Mouse (Mus musculus) cerebellum, adult 9-11 months (tissue): Measurements from ENCODE around the gene Hagh.

Source experiments
- DNase-seq: peaks from one replicate; pipeline ENCODE4 v3.0.0; 2022

Hagh gene

GRCm38 (mm10) chr17:24850773-24851127 lies 10.8 kb downstream of the Hagh start:
- no peak for DNase-seq

DNA sequence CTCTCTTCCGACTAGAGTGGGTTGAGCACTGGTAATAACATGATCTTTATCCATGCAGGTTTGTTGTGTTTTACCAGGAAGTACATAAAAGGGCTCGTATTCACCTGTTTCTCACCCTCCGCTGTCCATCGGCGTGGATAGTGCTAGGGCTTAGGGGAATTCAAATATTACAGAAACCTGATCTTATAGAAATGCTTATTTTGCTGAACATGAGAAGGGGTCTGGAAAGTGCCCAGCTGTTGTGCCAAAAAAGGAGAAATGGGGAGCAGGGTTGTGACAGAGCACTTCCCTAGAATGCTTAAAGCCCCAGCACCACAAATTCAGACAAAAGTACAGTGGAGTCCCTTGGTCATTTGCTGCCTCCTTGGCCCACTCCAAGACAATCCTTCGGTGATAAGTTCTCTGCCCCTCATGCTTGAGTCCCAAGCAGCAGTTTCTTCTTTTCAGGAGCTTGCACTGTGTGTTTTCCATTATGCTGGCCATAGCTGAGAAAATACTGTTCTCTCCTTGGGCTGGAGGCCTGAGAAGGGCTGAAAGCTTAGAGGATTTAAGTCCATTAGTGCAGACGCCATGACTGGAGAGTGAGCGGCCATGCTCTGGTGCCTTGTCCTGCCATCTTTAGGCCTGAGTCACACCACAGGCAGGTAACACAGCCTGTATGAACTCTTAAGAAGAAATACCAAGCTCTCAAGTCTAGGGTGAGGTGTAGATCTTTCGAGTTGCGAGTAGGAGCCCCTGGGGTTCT lies 11.6 kb downstream of the Hagh start:
- no peak for DNase-seq

DNA sequence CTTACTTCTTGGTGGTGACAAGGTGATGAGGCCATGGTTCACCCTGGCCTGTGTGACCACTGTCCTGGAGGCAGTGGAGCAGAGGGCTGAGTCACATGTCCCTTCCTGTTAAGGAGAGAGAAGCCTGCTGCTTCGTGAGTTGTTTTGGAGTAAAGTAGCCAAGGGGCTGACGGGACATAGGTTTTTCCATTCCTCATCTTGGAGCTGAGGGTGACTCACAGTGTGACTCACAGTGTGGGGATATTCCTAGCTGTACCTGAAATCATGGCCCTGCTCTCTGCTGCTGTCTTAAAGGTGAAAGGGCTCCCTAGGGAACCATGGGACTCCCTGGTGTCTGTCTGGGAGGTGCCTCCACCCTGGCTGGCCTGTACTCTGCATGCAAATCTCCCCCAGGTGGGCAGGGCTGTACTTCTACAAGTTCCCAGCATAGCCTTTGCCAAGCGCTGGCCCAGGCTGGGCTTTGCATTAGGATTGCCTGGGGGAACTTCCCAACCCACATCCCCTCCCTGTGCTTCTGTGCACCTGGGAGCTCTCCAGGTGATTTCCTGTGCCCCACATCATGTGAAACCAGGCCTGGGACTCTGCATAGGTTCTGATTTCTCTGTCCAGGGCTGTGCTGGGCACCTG lies 16.0 kb downstream of the Hagh start:
- DNase-seq = no peak

DNA sequence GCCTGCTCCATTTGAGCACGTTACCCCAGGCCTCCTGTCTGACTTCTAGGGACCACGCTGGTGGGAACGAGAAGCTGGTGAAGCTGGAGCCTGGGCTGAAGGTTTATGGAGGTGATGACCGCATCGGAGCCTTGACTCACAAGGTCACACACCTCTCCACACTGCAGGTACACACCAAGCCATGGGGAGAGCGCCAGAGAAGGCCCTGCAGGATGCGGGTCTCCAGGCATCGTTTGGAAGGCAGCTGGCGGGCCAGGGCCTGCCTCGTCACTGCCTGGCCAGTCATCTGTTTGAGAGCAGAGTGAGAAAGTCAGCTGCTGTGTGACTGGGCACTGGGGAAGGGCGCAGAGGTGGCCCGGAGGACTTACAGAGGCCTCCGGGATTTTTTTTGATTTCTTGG lies 16.6 kb downstream of the Hagh start:
- no peak for DNase-seq

- no peak for DNase-seq
Observed at GRCm38 (mm10) chr17:24857831-24858470, 18.0 kb downstream of the Hagh start.

DNA sequence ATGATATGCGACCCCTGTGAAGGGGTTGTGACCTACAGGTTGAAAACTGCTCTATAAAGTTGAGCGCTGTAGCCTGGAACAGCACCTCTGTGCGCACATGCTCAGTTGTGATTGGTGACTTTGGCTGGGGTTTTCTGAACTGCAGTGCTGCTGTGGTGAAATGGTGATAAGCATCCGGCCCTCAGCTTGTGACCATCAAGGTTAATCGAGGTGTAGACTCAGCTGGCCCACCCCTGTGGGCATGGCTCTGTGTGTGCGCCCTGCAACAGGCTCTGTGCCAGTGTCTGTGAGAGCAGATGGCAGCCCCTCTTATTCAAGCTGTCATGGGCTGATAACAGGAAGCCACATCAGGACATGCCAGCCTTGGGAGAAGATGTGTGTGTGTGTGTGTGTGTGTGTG lies 19.0 kb downstream of the Hagh start:
- DNase-seq = no peak

GRCm38 (mm10) chr17:24860076-24860475 lies 20.1 kb downstream of the Hagh start:
- no peak for DNase-seq

GRCm38 (mm10) chr17:24861785-24862184 lies 21.8 kb downstream of the Hagh start:
- no peak for DNase-seq

- peak; percentile 91 for DNase-seq
Observed at GRCm38 (mm10) chr17:24865776-24866175, 25.8 kb downstream of the Hagh start, which contains the start of gene Igfals. Gene Igfals (plus strand): TSS chr17:24865997.

- DNase-seq = no peak
Observed at GRCm38 (mm10) chr17:24867914-24868313, 28.0 kb downstream of the Hagh start.

- no peak for DNase-seq
Observed at GRCm38 (mm10) chr17:24873695-24874404, 33.9 kb downstream of the Hagh start.

- DNase-seq = no peak
Observed at GRCm38 (mm10) chr17:24874405-24874745, 34.4 kb downstream of the Hagh start.

GRCm38 (mm10) chr17:24874989-24875388 lies 35.0 kb downstream of the Hagh start:
- DNase-seq = no peak

GRCm38 (mm10) chr17:24877336-24878116 lies 37.6 kb downstream of the Hagh start:
- peak; percentile 1 for DNase-seq

- DNase-seq = peak; percentile 23
Observed at GRCm38 (mm10) chr17:24878117-24878397, 38.1 kb downstream of the Hagh start.

DNA sequence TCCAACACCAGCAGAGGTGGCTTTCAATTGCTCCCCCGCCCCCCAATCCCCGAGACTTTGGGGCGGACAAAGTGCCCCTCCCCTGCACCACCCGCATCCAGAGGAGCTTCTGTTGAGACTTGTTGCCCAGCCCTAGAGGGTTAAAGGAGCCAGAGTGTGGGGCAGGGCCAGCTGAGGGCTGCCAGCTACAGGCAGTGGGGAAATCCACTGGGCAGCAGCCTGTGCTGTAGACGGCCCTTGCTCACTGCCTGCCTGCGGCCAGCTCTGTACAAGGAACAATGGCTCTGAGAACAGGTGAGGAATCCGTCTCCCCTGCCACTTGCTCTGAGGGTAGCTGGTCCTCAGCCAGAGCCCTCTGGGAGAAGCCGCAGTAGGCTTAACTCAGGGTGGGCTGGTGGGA lies 38.6 kb downstream of the Hagh start:
- DNase-seq = peak; percentile 9

- DNase-seq = peak; percentile 39
Observed at GRCm38 (mm10) chr17:24881738-24882440, 41.9 kb downstream of the Hagh start.

DNA sequence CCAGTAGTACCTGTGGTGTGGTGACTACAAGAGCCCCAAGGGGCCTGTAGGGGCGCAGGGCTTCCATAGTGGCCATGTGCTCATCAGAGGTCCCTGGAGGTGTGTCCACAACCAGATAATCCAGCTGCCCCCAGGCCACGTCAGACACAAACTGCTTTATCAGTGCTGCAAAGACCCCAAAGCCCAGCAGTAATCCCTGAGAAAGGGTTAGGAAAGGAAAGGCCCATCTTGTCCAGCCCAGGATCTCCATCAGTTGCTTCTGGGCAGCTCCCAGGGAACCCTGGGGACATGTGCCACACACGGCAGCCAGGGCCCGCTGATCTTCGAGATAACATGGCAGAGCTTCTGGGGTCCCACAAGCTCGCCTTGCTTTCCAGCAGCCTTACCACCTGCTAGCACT lies 44.4 kb downstream of the Hagh start:
- DNase-seq = peak; percentile 46

DNA sequence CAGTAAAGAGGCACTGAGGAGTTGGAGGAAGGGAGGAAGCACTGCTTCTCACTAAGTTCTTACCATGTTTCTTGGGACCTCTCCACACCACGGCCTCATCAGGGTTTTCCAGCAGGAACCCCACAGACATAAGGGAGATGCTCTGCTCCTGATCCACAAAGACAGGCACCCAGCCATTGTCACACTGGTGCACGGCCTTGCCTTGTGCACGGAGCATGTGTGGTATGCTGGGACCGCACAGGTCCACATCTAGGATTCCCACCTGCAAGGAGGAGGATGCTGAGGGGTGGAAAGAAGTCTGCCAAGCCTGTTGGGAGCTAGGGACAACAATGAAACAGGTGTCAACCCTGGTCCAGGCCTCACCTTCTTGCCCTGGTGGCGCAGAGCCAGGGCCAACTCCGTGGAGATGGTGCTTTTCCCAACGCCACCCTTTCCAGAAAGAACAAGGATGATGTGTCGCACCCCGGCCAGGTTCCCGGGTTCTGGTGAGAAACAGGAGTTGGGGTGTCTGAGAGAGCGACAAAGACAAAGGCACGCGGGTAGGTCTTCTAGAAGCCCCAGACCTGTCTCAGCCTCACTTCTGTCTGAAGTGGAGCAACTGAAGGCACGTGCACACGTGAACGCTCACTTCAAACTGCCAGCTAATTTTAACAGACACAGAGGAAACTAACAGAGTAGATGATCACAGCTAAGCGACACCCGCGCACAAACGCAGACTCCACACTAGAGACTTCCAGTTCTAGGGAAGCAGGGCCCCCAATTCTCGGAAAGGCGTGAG lies 45.6 kb downstream of the Hagh start:
- peak; percentile 77 for DNase-seq

- peak; percentile 99 for DNase-seq
Observed at GRCm38 (mm10) chr17:24886134-24886931, 46.4 kb downstream of the Hagh start, which contains the start of the genes Nubp2 and Spsb3. Gene Nubp2 (minus strand): TSS chr17:24886349. Gene Spsb3 (plus strand): TSS chr17:24886643.

DNA sequence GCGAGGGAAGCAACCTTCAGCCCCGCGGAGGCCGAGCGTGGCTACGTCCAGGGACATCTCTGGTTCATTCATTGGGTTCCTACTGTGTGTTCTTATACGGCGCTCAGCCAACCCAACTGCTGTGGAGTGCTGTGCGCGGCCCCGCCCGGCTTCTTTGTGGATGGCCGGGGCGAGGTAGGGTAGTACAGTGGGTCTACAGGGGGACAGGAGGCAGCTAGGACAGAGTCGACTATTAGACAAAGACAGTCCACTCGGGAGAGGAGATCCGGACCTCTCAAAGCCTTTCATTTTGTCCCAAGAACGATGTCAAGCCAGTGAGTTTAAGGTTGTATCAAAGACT lies 47.0 kb downstream of the Hagh start:
- DNase-seq = no peak
